Mouse (Mus musculus): ENCODE measurements around the gene Hal.

The Hal gene

GRCm38 (mm10) chr10:93488066-93488827 is at the start of gene Hal:
TSS of gene Hal (plus strand) at chr10:93488768.
- WGBS = 73% methylated on average over 17 of the region's 17 CpGs

GRCm38 (mm10) chr10:93441501-93441900 is 47.1 kb upstream of the Hal start:
- WGBS = 93% methylated on average over 6 of the region's 6 CpGs

GRCm38 (mm10) chr10:93442183-93442582 is 46.4 kb upstream of the Hal start:
- 96% methylated on average over 3 of the region's 3 CpGs for WGBS

GRCm38 (mm10) chr10:93444407-93444806 is 44.2 kb upstream of the Hal start:
- 51% methylated on average over 9 of the region's 9 CpGs for WGBS

DNA sequence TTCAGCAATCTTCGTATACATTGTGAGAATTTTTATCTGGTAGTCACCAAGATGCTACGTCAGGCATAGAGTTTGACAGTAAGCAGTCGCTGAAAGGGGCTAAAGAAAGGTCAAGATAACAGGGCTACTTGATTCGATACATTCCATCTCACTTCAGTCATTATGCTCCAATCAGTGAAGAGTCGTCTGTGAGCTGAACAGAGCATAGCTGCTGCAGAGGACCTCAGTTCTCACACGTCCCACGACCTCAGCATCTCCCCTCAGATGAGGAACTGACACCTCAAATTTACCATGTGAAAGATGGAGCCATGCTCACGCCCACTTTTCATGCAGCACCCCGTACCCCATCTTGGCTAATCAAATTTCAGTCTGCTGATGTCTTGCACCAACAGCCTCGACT is 41.2 kb upstream of the Hal start:
- WGBS = 85% methylated on average over 10 of the region's 10 CpGs

- WGBS = 40% methylated on average over 7 of the region's 7 CpGs
These were observed 33.9 kb upstream of the Hal start for GRCm38 (mm10) chr10:93454652-93455014.

- WGBS = 90% methylated on average over 11 of the region's 11 CpGs
These were observed 28.5 kb upstream of the Hal start for GRCm38 (mm10) chr10:93460106-93460505.

GRCm38 (mm10) chr10:93462692-93463382 is 25.7 kb upstream of the Hal start:
- 92% methylated on average over 7 of the region's 7 CpGs for WGBS

DNA sequence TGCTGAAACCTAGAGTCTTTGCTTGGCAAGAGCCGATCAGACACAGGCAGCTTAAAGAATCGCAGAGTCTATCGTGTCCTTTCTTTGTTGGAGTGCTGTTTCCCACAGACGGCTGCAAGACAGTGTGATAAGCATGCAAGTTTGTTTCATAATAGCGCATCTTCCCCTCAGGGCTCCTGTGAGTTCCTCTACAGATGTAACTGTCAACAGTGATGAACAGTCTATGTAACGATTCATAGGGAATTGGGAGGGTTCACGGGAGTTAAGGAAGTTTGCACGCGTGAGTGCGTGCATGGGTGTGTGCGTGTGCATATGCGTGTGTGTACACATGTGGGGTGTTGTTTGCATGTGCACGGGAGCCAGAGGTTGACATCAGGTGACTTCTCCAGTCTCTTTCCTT is 25.0 kb upstream of the Hal start:
- WGBS = 92% methylated on average over 13 of the region's 13 CpGs

- WGBS = 98% methylated on average over 4 of the region's 4 CpGs
These were observed 21.3 kb upstream of the Hal start for GRCm38 (mm10) chr10:93467259-93467658.

DNA sequence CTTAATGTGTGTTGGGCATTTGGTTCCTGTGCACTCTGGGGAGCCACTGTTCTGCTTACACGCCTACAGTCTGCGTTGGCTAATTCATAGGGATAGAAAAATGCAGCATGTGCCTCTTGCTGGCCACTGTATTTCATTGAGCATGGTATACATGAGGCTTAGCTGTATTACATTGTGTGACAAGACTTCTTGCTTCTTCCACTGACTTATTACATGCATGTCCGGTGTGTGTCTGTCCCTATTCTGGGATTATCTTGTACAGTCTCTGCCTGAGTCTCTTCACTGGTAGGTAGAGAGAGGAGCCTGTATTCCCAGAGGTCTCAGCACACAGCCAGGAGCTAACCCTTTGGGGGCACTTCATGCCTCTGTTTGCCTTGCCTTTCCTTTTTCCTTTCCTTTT is 20.8 kb upstream of the Hal start:
- 94% methylated on average over 3 of the region's 3 CpGs for WGBS

DNA sequence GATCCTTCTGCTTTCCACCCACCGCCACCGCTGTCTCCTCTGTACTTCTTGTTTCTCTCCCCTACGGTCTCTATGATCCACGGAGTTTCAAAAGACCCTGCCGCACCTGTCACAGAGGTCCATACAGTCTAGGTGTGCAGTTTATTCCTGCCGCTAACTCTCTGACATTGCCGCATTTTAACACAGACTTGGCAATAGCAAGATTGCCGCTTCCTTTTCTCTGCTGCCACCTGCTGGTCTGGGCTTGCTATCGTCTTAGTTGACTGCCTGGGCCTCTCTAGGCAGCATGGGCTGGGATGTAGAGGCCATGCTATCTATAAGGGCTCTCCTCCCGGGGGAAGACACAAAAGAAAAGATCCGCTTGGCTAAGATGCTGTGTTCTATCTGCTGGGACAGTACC is 17.2 kb upstream of the Hal start:
- 32% methylated on average over 11 of the region's 11 CpGs for WGBS

DNA sequence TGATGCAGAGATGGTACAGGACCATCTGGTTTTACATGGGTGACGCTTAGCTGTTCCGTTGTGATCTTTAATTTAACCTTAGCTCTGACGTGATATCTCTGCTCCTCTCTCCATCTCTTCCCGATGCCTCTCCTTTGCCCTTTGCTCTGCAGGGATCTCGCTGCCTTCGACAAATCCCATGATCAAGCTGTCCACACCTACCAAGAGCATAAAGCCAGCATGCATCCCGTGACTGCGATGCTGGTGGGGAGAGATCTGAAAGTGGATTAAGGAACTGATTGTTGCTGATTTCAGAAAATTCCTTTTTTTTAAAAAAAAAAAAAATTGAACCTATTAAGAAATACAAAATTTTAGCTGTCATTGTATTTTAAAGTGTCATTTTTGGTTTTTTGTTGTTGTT is 4.1 kb upstream of the Hal start:
- 89% methylated on average over 8 of the region's 8 CpGs for WGBS

DNA sequence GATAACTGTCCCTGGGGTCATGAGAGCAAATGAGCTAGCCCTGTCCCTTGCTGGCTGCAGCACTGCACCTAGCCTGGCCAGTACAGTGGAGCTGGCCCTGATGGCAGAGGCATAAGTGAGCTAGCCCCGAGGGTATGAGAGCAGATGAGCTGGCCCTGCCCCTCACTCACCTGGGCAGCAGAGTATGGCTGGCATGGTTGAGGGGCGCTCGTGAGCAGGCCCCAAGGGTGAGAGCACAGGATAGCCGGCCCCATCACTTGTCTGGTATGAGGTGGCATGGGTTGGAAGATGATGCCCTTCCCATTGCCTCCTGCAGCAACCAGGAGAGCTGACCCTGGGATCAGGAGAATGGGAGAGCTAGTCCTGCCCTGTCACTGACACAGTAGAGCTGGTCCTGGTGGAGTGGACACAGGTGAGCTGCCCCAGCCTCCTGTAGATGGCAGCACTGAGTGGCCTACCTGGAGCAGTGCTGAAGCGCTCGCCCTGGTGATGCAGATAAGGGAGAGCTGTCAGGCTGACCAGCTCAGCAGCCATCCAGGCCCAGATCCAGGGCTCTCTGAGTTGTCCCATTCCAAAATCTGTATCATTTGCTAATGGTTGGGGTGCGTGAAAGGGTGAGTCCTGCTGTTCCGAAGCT is 3.4 kb upstream of the Hal start:
- WGBS = 96% methylated on average over 8 of the region's 8 CpGs

GRCm38 (mm10) chr10:93486622-93487021 is 1.9 kb upstream of the Hal start:
- 22% methylated on average over 4 of the region's 4 CpGs for WGBS

DNA sequence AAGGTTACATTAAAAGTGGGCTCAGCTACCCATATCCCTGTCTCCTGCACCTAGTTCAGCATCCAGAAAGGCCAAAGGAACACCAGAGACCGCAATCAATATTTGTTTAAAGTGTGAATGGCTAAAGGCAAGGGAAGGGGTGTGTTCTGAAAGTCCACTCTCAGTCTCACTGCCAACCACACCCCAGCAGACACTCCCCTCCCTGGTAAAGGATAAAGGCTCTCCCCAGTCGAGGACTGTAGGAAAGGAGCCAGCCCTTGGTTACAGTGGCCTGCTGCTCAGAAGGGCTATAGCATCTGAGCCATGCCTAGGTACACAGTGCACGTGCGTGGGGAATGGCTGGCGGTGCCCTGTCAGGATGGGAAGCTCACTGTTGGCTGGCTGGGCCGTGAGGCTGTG is 259 bp downstream of the Hal start:
- 90% methylated on average over 6 of the region's 6 CpGs for WGBS

DNA sequence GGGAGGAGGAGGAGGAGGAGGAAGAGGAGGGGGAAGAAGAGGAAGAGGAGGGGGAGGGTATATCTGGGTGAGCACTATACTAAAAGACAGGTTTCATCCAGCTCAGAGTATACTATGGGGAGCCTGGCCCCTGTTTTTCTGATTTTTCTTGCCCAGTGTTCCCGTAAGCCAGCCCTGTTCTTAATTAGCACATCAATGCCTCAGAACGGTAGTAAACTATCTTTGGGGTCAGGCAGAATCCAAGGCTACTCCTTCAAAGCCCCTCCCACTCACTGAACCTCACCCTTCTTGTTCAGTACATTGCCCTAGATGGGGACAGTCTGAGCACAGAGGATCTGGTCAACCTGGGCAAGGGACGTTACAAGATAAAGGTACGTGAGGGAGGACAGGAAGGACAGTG is 1.9 kb downstream of the Hal start:
- WGBS = 68% methylated on average over 4 of the region's 4 CpGs

DNA sequence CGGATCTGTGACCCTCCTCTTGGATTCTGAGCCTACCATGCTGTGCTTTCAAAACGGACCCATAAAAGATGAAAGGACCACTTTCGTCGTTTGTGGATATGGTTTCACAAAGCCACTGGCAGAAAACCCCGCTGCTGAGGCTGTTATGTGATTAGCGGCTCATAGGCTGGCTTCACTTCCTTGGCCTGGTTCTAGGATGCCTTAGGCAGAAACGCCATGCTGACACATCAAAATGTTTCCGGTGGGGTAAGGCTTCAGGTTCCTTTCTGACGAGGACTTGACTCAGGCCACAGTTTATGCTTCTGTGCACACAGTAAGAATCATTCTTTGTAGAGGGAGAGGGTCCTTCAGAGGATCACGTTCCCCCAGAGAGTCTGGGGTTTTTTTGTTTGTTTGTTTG is 12.3 kb downstream of the Hal start:
- WGBS = 53% methylated on average over 10 of the region's 10 CpGs

DNA sequence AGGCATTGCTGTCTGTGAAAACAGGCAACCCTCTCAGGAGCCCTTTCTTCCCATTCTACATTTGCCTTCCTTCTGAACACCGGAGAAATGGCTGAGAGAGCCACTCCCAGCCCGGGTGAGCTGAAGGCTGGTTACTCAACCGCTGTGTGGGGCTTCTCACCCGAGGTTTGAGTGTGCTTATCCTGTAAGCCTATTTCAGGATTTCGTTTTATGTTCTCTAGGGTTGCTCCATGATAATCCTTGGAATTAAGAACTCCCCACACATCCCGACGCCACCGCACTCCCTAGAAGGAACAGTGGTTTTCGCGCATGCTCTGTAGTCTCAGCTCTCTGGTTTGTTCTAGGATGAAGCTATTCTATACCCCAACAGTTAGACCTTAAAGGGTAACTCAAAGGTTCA is 12.8 kb downstream of the Hal start:
- 80% methylated on average over 10 of the region's 10 CpGs for WGBS

DNA sequence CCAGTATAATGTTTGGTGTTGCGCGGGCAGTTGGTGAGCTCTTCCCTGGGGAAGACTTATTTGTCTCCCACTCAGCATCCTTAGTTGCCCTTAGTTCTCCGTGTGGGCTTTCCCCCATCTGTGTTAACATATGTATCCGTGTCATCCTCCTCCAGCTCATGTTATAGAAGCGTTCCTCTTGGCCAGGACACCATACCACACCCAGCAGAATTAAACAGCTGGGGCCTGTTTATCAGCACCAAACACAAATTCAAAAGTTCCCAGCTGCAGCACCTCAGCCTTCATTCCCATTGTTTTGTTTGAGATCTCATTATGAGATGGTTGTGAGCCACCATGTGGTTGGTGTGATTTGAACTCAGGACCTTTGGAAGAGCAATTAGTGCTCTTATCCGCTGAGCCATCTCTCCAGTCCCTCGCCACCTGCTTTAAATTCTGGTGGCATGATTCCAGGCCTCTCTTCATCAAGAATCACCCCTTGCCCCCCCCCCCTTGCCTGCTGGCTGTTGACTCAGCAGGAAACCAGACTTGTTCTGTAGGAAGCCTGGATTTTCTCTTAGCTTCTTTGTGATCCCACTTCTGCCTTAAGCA is 19.9 kb downstream of the Hal start:
- 57% methylated on average over 7 of the region's 7 CpGs for WGBS

DNA sequence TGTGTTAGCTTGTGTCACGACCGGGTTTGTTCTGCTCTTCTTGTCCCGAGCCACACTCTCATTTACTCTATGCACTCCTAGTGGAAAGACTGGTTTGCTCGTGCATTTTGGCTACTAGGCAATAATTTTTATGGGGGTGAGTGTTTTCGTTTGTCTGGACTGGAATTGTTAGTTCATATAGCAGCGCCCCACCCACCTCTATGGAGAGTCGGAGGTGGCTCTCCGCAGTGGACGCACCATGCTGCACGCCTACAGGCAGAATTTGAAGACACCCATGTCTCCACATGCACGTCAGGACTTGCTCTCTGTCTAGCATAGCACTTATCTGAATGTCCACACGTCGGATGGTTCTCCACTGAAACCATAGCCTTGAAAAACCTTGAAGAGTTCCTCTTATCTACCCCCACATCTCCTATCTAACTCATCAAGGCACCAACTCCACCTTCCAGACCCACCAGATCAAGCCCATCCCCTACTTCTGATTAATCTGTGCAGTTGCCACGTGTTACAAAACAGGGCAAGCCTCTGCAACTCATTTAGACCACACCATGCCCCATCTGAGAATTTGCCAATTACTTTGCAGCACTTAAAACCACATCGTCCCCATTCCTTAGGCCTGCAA is 21.1 kb downstream of the Hal start:
- WGBS = 86% methylated on average over 15 of the region's 15 CpGs

DNA sequence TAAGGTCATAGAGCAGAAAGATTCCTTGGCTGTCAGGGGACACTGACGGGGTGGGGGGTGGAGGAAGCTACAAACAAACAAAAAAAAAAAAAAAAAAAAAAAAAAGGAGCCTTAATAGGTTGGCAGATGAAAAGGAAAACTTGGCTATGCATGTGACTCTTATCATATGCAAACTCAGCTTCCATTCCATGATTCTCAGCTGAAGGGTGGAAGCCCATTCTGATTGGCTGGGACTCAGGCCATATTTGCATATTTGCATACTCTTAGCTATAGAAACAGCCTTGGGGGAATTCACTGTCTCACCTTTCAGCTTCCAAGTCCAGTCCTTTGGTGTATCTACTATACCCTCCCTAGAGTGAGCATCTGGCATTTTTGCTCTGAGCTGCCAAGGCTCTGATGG is 26.9 kb downstream of the Hal start:
- 28% methylated on average over 1 of the region's 1 CpGs for WGBS

All from cerebral cortex, adult 2 months (tissue).